Mouse (Mus musculus) intestine, embryonic 16.5 days (tissue): ENCODE results near the gene Hoxb4. TPM values are rescaled to one million over a fixed set of nuclear protein-coding genes. Genes with fewer than 3 reads are reported as not detected.
A peak's percentile ranks its signal among the peaks of the same experiment; 100 is the strongest.

ENCODE experiments used
- ATAC-seq: fragments of 200-750 bp; cut with Nextera tagmentation; 2 replicates; pipeline ENCODE4 v1.8.0; 2017; ENCODE audit warnings: moderate TSS enrichment, moderate library complexity
- H3K27ac ChIP-seq: fragments of 300-500 bp; sonication (generic); 2 replicates; pipeline ENCODE4 v1.5.1; 2014; ENCODE audit warnings: mild to moderate bottlenecking, low read length
- H3K27me3 ChIP-seq: fragments of 300-500 bp; sonication (generic); replicated peaks from 2 replicates; pipeline ENCODE4 v1.6.1; 2014; ENCODE audit warnings: low read length, control low read depth, mixed read lengths; ENCODE audit not compliant: control insufficient read depth, insufficient read depth
- H3K36me3 ChIP-seq: fragments of 300-500 bp; sonication (generic); 2 replicates; pipeline ENCODE4 v1.6.1; 2014; ENCODE audit warnings: low read length, control low read depth; ENCODE audit not compliant: control insufficient read depth, insufficient read depth
- H3K4me1 ChIP-seq: fragments of 300-500 bp; sonication (generic); 2 replicates; pipeline ENCODE4 v1.6.1; 2014; ENCODE audit warnings: low read length, control low read depth, mixed read lengths; ENCODE audit not compliant: control insufficient read depth, insufficient read depth
- H3K4me2 ChIP-seq: fragments of 300-500 bp; sonication (generic); 2 replicates; pipeline ENCODE4 v1.6.1; 2014; ENCODE audit warnings: low read depth, low read length, control low read depth
- H3K4me3 ChIP-seq: fragments of 300-500 bp; sonication (generic); 2 replicates; pipeline ENCODE4 v1.5.1; 2014; ENCODE audit warnings: mild to moderate bottlenecking, low read length
- H3K9ac ChIP-seq: fragments of 300-500 bp; sonication (generic); 2 replicates; pipeline ENCODE4 v1.6.1; 2014; ENCODE audit warnings: low read depth, low read length
- H3K9me3 ChIP-seq: fragments of 300-500 bp; sonication (generic); 2 replicates; pipeline ENCODE4 v1.6.1; 2016; ENCODE audit warnings: low read length, control low read depth; ENCODE audit not compliant: control insufficient read depth
- WGBS: fragments of 180-500 bp; shearing (Covaris S2); extraction: QIAGEN DNeasy Blood & Tissue Kit; methylation state at CpG from one replicate; pipeline ENCODE4 v1.1.7; 2014; 5-methylcytosine and 5-hydroxymethylcytosine counted together
- polyA plus RNA-seq: library from polyadenylated mRNA; unstranded; fragments of >200 nt; fragmentation: Nextera tagmentation; extraction: Ambion mirVana; gene quantifications from 2 replicates; pipeline ENCODE4 v1.2.1, GENCODE M21; 2015

The Hoxb4 gene
- polyA plus RNA-seq, 1 experiment from 2014 or later = 1.8 TPM

- Histone ChIP-seq H3K4me2 (peak overlapping the region; percentile 77), H3K36me3 (no peaks in the 10 kb centered on the region), H3K9ac (peak overlapping the region; percentile 83), H3K27me3 (peaks cover 45% of the 10 kb centered on the region), H3K9me3 (no peaks in the 10 kb centered on the region), H3K27ac (peak overlapping the region; percentile 86), H3K4me3 (peak overlapping the region; percentile 61), H3K4me1 (peaks cover 15% of the 10 kb centered on the region; the same call in 1 of the 2 replicates)
- WGBS = 2% methylated on average over 34 of the region's 37 CpGs
- peak; percentile 74 for ATAC-seq
Observed at GRCm38 (mm10) chr11:96284774-96285734, 33.0 kb upstream of the Hoxb4 start.

- peak within 1 kb of the TSS; percentile 77 for H3K4me2 ChIP-seq
- H3K27ac ChIP-seq = peak within 1 kb of the TSS; percentile 90
- no peaks in the 10 kb centered on the region for H3K9me3 ChIP-seq
- H3K9ac ChIP-seq = peak within 1 kb of the TSS; percentile 83
- H3K36me3 ChIP-seq = no peaks in the 10 kb centered on the region
- H3K27me3 ChIP-seq = peaks cover 39% of the 10 kb centered on the region
- peak within 1 kb of the TSS; percentile 61 for H3K4me3 ChIP-seq
- ATAC-seq = no peak
- 2% methylated on average over 43 of the region's 43 CpGs for WGBS
- peaks cover 15% of the 10 kb centered on the region; the same call in 1 of the 2 replicates for H3K4me1 ChIP-seq
Observed at GRCm38 (mm10) chr11:96285771-96286738, 32.0 kb upstream of the Hoxb4 start, which contains the start of gene Hoxb7. Gene Hoxb7 (plus strand): TSS chr11:96286623.

- H3K36me3 ChIP-seq = no peaks in the 10 kb centered on the region
- peak overlapping the region; percentile 61 for H3K4me3 ChIP-seq
- H3K27me3 ChIP-seq = peaks cover 38% of the 10 kb centered on the region
- peak; percentile 29; the same call in 1 of the 2 replicates for ATAC-seq
- no peaks in the 10 kb centered on the region for H3K9me3 ChIP-seq
- peaks cover 15% of the 10 kb centered on the region; the same call in 1 of the 2 replicates for H3K4me1 ChIP-seq
- under 1% methylated on average over 55 of the region's 55 CpGs for WGBS
- peak overlapping the region; percentile 90 for H3K27ac ChIP-seq
- H3K4me2 ChIP-seq = peak overlapping the region; percentile 77
- peak overlapping the region; percentile 83 for H3K9ac ChIP-seq
Observed at GRCm38 (mm10) chr11:96286739-96287385, 31.2 kb upstream of the Hoxb4 start.

DNA sequence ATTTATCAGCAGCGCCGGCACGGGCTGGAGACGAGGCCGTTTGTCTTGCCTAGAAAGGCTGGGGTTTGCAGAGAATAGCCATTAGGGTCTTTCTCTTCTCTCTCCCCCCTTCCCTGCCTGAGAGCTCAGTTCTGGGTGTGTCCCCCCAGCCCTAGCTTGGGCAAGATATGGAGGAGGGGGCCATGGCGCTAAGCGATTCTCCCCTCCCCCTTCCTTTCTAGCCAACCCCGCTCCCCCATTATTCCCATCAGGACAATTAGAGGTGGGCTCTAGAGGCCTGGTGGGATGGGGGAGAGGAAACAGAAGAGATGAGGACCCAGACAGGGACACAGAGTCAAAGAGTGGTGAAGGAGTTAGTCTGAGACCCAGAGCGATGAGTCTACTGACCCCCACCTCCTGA, 30.7 kb upstream of the Hoxb4 start:
- ATAC-seq = no peak
- 7% methylated on average over 9 of the region's 9 CpGs for WGBS
- Histone ChIP-seq H3K4me3 (peak overlapping the region; percentile 61), H3K27me3 (peaks cover 37% of the 10 kb centered on the region), H3K27ac (peak overlapping the region; percentile 90), H3K36me3 (no peaks in the 10 kb centered on the region), H3K4me1 (peaks cover 15% of the 10 kb centered on the region; the same call in 1 of the 2 replicates), H3K4me2 (peak overlapping the region; percentile 77), H3K9ac (peak overlapping the region; percentile 83), H3K9me3 (no peaks in the 10 kb centered on the region)

DNA sequence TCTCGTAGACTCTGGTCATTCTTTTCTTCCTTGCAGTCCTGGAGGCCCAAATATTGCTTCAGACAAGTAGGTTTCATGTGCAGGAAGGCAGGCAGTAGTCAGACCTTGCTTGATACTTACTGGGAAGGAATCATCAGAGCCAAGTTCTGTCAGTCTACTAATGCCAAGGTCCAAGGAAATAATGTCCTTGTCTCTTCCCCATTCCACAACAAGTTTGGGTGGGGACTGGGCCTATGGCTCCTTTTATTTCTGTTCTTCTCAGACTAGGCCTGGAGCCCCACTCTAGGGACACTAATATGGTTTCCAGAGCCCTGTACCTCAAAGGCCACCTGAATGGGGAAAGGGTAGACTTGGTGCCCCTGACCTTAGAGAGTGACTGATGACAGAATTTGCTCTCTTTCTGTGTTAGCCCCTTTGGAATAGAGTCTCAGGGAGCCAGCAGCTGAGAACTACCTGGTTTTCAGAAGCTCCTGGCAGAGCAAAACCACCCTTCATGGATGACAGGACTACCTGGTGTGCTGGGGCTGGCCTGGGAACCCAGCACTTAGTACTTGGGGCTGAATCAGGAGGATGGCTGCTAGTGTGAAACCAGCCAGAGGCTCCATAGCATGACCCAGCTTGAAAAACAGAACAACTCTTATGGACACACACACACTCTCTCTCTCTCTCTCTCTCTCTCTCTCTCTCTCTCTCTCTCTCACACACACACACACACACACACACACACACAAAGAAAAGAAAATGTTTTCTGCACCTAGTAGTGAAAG, 29.4 kb upstream of the Hoxb4 start:
- peaks cover 11% of the 10 kb centered on the region; the same call in 1 of the 2 replicates for H3K4me1 ChIP-seq
- no peak overlapping the region for H3K4me3 ChIP-seq
- H3K36me3 ChIP-seq = no peaks in the 10 kb centered on the region
- WGBS = 55% methylated on average over 1 of the region's 1 CpGs
- peaks cover 35% of the 10 kb centered on the region for H3K27me3 ChIP-seq
- H3K4me2 ChIP-seq = no peak overlapping the region
- ATAC-seq = no peak
- no peak overlapping the region for H3K9ac ChIP-seq
- H3K9me3 ChIP-seq = no peaks in the 10 kb centered on the region
- no peak overlapping the region for H3K27ac ChIP-seq

DNA sequence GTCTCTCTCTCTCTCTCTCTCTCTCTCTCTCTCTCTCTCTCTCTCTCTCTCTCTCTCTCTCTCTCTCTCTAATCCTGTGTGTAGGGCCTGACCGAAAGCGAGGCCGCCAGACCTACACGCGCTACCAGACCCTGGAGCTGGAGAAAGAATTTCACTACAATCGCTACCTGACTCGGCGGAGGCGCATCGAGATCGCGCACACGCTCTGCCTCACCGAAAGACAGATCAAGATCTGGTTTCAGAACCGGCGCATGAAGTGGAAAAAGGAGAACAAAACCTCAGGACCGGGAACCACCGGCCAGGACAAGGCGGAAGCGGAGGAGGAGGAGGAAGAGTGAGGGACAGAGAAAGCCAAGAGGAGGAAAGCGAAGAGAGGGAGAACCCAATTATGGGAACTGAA, 28.8 kb upstream of the Hoxb4 start:
- Histone ChIP-seq H3K27me3 (peaks cover 33% of the 10 kb centered on the region), H3K4me3 (no peak overlapping the region), H3K9me3 (no peaks in the 10 kb centered on the region), H3K4me2 (no peak overlapping the region), H3K4me1 (peaks cover 11% of the 10 kb centered on the region; the same call in 1 of the 2 replicates), H3K9ac (no peak overlapping the region), H3K27ac (no peak overlapping the region), H3K36me3 (no peaks in the 10 kb centered on the region)
- ATAC-seq = no peak
- WGBS = 36% methylated on average over 21 of the region's 21 CpGs

- Histone ChIP-seq H3K9ac (no peak overlapping the region), H3K4me1 (peaks cover 11% of the 10 kb centered on the region; the same call in 1 of the 2 replicates), H3K4me2 (no peak overlapping the region), H3K4me3 (no peak overlapping the region), H3K36me3 (no peaks in the 10 kb centered on the region), H3K27ac (no peak overlapping the region), H3K27me3 (peaks cover 33% of the 10 kb centered on the region), H3K9me3 (no peaks in the 10 kb centered on the region)
- ATAC-seq = no peak
- 36% methylated on average over 6 of the region's 6 CpGs for WGBS
Observed at GRCm38 (mm10) chr11:96289837-96290236, 28.2 kb upstream of the Hoxb4 start.

DNA sequence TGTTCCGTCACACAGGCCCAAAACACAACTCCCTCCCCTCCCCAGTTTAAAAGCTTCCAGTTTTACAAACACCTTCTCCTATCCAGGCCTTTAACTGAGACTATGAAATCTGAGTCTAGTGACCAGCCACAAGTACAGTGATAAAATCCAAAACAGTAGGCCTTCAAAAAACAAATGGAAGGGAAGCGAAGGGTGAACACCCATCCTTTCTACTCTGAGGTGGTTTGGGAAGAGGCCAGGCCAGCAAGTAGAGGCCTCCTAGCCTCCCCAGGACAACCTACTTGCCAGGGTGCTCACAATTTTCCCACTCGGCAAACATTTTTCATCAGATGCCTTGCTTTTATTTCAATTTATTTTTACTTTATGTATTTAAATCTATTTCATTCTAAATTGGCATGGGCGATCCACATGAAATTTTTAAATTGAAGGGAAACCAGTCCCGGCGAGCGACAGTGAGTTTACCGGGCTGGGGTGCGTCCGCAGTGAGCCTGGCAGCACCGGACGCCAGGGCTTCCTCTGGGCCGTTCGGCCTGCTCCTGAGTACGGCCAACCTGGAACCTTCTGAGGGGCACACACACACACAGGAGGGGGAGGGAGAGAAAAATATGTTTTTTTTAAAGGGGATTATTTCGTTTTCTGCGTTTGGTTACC, 27.2 kb upstream of the Hoxb4 start:
- Histone ChIP-seq H3K4me1 (peaks cover 15% of the 10 kb centered on the region), H3K9ac (no peak overlapping the region), H3K9me3 (no peaks in the 10 kb centered on the region), H3K4me2 (no peak overlapping the region), H3K27me3 (peaks cover 37% of the 10 kb centered on the region), H3K36me3 (no peaks in the 10 kb centered on the region), H3K4me3 (no peak overlapping the region), H3K27ac (no peak overlapping the region; the same call in 1 of the 2 replicates)
- ATAC-seq = no peak
- 33% methylated on average over 17 of the region's 17 CpGs for WGBS
